Mouse (Mus musculus) kidney, embryonic 14.5 days (tissue): ENCODE data around the gene Gprasp1. TPM values are rescaled to one million over a fixed set of nuclear protein-coding genes. Genes with fewer than 3 reads are reported as not detected.
A peak's percentile ranks its signal among the peaks of the same experiment; 100 is the strongest.
"Not testable (repeated sequence)": the region's sequence is repeated elsewhere in the genome, so short reads cannot be mapped to it uniquely, and the experiment has no call there.

Experiments
- ATAC-seq: fragments of 200-750 bp; cut with Nextera tagmentation; 2 replicates; pipeline ENCODE4 v1.8.0; 2017; ENCODE audit warnings: moderate number of reproducible peaks, mild to moderate bottlenecking, moderate TSS enrichment, moderate library complexity; ENCODE audit not compliant: low FRiP score, low TSS enrichment
- H3K27ac ChIP-seq: fragments of 300-500 bp; sonication (generic); 2 replicates; pipeline ENCODE4 v1.5.1; 2014; ENCODE audit warnings: low read depth, mild to moderate bottlenecking, low read length, moderate library complexity, mixed read lengths
- H3K27me3 ChIP-seq: fragments of 300-500 bp; sonication (generic); 2 replicates; pipeline ENCODE4 v1.6.1; 2014; ENCODE audit warnings: mild to moderate bottlenecking, low read length; ENCODE audit not compliant: control insufficient read depth, insufficient read depth
- H3K36me3 ChIP-seq: fragments of 300-500 bp; sonication (generic); 2 replicates; pipeline ENCODE4 v1.6.1; 2014; ENCODE audit warnings: low read length, mixed read lengths; ENCODE audit not compliant: control insufficient read depth, insufficient read depth
- H3K4me1 ChIP-seq: fragments of 300-500 bp; sonication (generic); 2 replicates; pipeline ENCODE4 v1.6.1; 2014; ENCODE audit warnings: low read length, mixed read lengths; ENCODE audit not compliant: control insufficient read depth, insufficient read depth
- H3K4me2 ChIP-seq: fragments of 300-500 bp; sonication (generic); replicated peaks from 2 replicates; pipeline ENCODE4 v1.6.1; 2014; ENCODE audit warnings: low read depth, mild to moderate bottlenecking, low read length
- H3K4me3 ChIP-seq: fragments of 300-500 bp; sonication (generic); 2 replicates; pipeline ENCODE4 v1.5.1; 2014; ENCODE audit warnings: mild to moderate bottlenecking, low read length
- H3K9ac ChIP-seq: fragments of 300-500 bp; sonication (generic); 2 replicates; pipeline ENCODE4 v1.6.1; 2014; ENCODE audit warnings: low read depth, mild to moderate bottlenecking, low read length, moderate library complexity
- H3K9me3 ChIP-seq: fragments of 300-500 bp; sonication (generic); 2 replicates; pipeline ENCODE4 v1.6.1; 2016; ENCODE audit warnings: low read length; ENCODE audit not compliant: control insufficient read depth
- WGBS: fragments of 180-500 bp; shearing (Covaris S2); extraction: QIAGEN DNeasy Blood & Tissue Kit; methylation state at CpG from one replicate; pipeline ENCODE4 v1.1.7; 2014; 5-methylcytosine and 5-hydroxymethylcytosine counted together
- polyA plus RNA-seq: library from polyadenylated mRNA; unstranded; fragments of >200 nt; fragmentation: Nextera tagmentation; extraction: Ambion mirVana; gene quantifications from 2 replicates; pipeline ENCODE4 v1.2.1, GENCODE M21; 2014

Gprasp1 gene
- polyA plus RNA-seq, result 24.4 and 49.1 TPM in 2 replicates

DNA sequence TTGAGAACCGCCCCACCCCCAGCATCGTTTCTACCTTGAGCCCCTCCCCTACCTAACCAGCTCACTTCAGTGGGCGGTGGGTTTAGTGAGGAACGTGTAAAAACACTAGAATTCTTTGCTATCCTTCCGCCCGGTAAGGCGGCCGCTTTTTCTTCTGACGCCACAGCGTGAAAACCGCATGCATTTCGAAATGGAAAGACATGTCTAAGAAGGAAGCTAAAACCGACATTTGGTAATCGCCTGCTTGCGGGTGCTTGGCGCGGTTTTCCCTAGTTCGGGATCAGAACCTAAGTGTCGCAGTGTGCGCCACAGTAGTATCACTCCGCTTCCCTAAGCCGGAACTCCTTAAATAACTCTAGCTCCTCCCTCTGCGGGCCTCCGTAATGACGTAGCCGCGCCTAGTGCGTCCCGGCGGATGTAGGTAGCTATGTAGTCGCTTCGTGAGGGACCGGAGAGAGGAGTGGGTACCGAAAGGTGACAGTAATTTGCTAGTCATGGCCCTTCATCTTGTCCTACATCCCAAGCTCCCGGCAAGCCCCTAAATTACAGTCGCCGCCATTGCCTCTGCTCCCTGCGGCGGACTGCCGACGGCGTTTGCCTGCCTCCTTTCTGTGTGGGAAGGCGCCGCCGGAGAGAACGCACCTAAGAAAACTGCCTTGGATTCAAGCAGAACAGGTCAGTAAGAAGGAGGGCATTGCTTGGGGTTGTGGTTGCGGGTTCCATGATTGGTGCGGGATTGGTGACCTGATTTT lies at the start of gene Gprasp1, which contains the start of gene Armcx5:
Gprasp1 (plus strand) TSS at position 430 of the 752 bp plus-strand sequence.
Armcx5 (plus strand) TSS at position 430 of the 752 bp plus-strand sequence.
- H3K4me2 ChIP-seq, result peak within 1 kb of the TSS; percentile 48
- no peaks in the 10 kb centered on the region for H3K4me1 ChIP-seq
- H3K27me3 ChIP-seq, result no peaks in the 10 kb centered on the region
- H3K4me3 ChIP-seq, result peak within 1 kb of the TSS; percentile 62
- H3K36me3 ChIP-seq, result no peaks in the 10 kb centered on the region
- H3K27ac ChIP-seq, result peak within 1 kb of the TSS; percentile 65; the same call in 1 of the 2 replicates
- no peaks in the 10 kb centered on the region for H3K9me3 ChIP-seq
- WGBS, result 24% methylated on average over 48 of the region's 48 CpGs
- H3K9ac ChIP-seq, result peak within 1 kb of the TSS; percentile 63
- ATAC-seq, result peak; percentile 99

DNA sequence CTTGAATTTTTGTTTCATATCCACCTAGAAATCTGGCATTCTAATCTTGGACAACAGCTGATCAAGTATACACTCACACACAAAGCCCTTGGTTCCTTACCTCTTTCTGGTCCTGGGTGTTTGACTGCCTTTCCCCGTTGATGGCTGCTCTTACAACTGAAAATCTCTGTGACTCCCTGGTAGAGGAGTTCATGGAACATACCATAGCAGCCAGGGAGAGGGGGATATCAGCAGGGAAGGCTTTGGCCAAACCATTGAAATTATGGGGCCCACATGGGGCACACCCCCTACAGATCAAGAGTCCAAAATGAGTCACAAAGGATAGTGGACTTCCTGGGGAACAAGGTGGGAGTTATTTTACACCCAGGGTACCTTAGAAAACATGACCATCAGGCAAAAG lies 48.9 kb upstream of the Gprasp1 start, which contains the start of gene Tcp11x2:
Tcp11x2 (minus strand) TSS at position 158 of the 400 bp plus-strand sequence.
- no peaks in the 10 kb centered on the region for H3K36me3 ChIP-seq
- H3K9me3 ChIP-seq, result no peaks in the 10 kb centered on the region
- WGBS, result 56% methylated on average over 1 of the region's 1 CpGs
- H3K4me3 ChIP-seq, result no peak within 1 kb of the TSS
- no peak within 1 kb of the TSS for H3K4me2 ChIP-seq
- H3K9ac ChIP-seq, result no peak within 1 kb of the TSS
- no peak for ATAC-seq
- no peaks in the 10 kb centered on the region for H3K4me1 ChIP-seq
- no peak within 1 kb of the TSS for H3K27ac ChIP-seq
- H3K27me3 ChIP-seq, result no peaks in the 10 kb centered on the region

DNA sequence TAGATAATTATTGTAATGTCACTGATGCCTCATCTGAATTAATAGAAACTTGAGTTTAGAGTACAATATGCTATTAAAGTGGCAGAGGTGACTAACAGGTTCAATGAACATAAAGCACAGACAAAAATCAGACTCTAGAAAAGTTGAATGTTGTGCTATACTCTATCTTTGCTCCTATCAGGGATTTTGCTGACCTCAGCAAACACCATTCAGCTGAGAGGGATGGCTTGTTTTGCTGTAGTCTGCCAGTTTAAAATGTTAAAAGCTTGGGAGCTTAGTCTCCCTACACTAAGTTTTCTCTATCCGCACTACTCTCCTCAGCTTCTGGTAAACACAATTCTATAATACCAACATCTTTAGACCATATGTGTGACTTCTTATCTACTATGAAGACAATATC lies 39.4 kb upstream of the Gprasp1 start:
- no peak for ATAC-seq
- Histone ChIP-seq H3K9ac (no peak overlapping the region), H3K9me3 (no peaks in the 10 kb centered on the region), H3K36me3 (no peaks in the 10 kb centered on the region), H3K4me1 (no peaks in the 10 kb centered on the region), H3K27ac (no peak overlapping the region), H3K4me3 (no peak overlapping the region), H3K27me3 (no peaks in the 10 kb centered on the region), H3K4me2 (no peak overlapping the region)
- WGBS, result 93% methylated on average over 1 of the region's 1 CpGs

DNA sequence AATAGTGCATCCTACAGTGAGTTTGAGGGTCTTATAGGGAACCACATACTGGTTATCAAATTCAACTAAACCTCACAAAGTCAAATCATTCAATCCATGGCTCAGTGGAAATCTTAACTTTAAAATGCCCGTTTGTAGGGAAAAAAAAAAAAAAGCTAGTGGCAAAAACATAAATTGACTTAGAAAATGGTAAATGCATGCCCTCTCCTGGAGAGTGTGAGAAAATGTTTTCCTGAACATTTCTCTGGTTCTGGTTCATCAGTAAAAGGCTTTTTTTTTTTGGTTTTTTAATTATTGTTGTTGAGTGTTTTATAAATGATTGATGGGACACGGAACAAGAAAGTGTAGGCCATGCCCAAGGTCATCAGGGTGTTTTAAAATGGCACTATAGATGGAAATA lies 38.2 kb upstream of the Gprasp1 start:
- 49% methylated on average over 2 of the region's 2 CpGs for WGBS
- H3K9ac ChIP-seq, result no peak overlapping the region
- no peak overlapping the region for H3K4me3 ChIP-seq
- no peak overlapping the region for H3K4me2 ChIP-seq
- no peak for ATAC-seq
- H3K27ac ChIP-seq, result no peak overlapping the region
- H3K27me3 ChIP-seq, result no peaks in the 10 kb centered on the region
- H3K4me1 ChIP-seq, result no peaks in the 10 kb centered on the region
- H3K9me3 ChIP-seq, result no peaks in the 10 kb centered on the region
- no peaks in the 10 kb centered on the region for H3K36me3 ChIP-seq

DNA sequence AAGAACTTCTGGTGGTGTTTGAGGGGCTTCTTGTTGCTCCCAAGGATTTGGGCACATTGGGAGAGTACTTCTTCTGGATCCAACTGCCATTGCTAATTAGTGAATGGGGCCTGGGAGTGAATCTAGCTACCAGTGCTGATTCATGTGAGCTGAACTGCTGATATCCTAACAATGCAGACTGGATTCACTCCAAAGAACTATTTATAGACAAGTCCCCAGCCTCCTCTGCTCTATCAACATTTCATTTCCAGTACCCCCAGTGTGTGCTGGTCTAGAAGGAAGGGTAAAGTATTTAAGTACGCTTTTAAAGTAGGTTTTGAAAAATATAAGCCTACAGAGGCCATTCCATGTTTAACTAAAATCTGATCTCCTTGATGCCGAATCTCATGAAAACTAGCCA lies 29.7 kb upstream of the Gprasp1 start:
- no peak overlapping the region for H3K9ac ChIP-seq
- no peaks in the 10 kb centered on the region for H3K27me3 ChIP-seq
- WGBS, result 76% methylated on average over 2 of the region's 2 CpGs
- no peak overlapping the region for H3K4me3 ChIP-seq
- H3K9me3 ChIP-seq, result no peaks in the 10 kb centered on the region
- no peak for ATAC-seq
- H3K27ac ChIP-seq, result no peak overlapping the region
- no peaks in the 10 kb centered on the region for H3K36me3 ChIP-seq
- H3K4me2 ChIP-seq, result no peak overlapping the region
- H3K4me1 ChIP-seq, result no peaks in the 10 kb centered on the region

DNA sequence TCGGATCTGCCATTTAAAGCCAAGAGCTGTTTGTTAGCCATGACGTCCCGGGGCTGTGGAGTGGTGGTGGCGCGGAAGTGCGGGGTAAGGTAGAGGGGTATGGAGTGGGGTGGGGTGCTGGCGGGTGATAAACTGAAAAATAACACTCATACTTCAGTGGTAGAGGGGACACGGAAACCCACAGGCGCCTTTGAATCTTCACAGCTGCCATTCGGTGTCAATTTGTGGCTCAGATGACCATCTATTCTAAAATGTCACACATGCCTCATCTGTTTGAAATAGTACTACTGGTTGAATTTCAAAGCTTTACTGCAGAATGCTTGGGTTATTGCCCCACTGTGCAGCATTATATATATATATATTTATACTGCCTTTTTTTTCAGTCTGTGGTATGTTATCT lies 17.4 kb upstream of the Gprasp1 start, which contains the start of gene Tmsb15a:
Tmsb15a (minus strand) TSS at position 101 of the 400 bp plus-strand sequence.
- no peaks in the 10 kb centered on the region for H3K9me3 ChIP-seq
- no peaks in the 10 kb centered on the region for H3K36me3 ChIP-seq
- no peak within 1 kb of the TSS for H3K9ac ChIP-seq
- WGBS, result 80% methylated on average over 10 of the region's 10 CpGs
- no peak within 1 kb of the TSS for H3K4me3 ChIP-seq
- H3K4me2 ChIP-seq, result no peak within 1 kb of the TSS
- no peak within 1 kb of the TSS for H3K27ac ChIP-seq
- no peaks in the 10 kb centered on the region for H3K4me1 ChIP-seq
- ATAC-seq, result no peak
- H3K27me3 ChIP-seq, result no peaks in the 10 kb centered on the region

DNA sequence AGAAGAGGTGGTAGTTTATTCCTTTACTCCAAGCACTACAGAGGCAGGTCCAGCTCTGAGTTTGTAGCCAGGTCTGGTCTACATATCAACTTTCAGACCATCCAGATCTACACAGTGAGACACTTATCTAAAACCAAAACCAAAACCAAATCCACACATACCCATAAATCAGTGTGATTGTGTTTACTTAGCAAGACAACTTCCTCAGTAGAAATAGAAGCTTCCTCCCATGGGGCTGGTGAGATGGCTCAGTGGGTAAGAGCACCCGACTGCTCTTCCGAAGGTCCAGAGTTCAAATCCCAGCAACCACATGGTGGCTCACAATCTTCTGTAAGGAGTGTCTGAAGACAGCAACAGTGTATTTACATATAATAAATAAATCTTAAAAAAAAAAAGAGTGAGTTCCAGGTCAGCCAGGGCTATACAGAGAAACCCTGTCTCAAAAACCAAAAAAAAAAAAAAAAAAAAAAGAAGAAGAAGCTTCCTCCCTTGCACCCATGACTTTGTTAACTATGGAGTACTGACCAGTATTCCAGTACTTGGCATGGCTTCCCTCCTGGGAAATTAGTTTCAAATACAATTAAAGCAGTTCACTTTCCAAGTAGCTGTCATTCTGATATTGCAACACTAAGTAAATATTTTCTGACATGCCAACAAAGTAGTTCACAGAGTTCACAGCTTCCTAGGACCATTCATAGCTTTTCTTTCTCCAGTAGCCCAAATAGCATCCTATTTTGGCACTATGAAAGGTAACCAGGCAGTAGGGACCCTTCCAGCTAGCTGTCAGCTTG lies 3.6 kb upstream of the Gprasp1 start:
- Histone ChIP-seq H3K27me3 (no peaks in the 10 kb centered on the region), H3K4me2 (no peak overlapping the region), H3K36me3 (no peaks in the 10 kb centered on the region), H3K4me1 (no peaks in the 10 kb centered on the region), H3K9me3 (no peaks in the 10 kb centered on the region), H3K27ac (no peak overlapping the region), H3K9ac (no peak overlapping the region), H3K4me3 (no peak overlapping the region)
- ATAC-seq, result no peak
- WGBS, result 88% methylated on average over 2 of the region's 2 CpGs

DNA sequence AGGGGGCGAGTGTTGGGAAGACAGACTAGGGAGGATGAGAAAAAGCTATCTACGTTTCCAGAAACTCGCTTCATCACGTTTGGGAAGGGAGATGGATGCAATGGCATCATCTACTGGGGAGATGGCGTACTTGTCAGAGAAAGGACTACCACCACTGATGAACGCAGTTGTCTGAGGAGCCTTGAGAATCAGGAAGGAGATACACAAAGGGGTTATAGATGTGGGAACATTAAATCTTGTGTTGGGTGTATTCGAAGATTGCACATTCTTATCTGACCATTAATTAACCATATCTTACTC lies 473 bp downstream of the Gprasp1 start:
- no peak for ATAC-seq
- H3K27ac ChIP-seq, result no peak overlapping the region

DNA sequence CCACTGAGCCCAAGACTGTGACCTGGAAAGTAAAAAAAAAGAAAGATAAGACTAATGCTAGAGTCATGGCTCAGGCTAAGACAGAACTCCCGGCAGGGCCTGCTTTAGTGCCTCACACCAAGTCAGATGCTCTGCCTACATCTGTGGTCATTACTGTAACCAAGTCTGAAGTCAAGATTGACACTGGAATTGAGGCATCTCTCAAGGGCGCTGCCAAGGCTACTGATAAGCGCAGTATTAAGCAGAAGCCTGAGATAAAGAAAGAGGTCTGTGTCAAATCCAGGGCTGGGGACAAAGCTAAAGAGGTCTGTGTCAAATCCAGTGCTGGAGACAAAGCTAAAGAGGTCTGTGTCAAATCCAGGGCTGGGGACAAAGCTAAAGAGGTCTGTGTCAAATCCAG lies 2.8 kb downstream of the Gprasp1 start:
- H3K27me3 ChIP-seq, H3K36me3 ChIP-seq, H3K9ac ChIP-seq, ATAC-seq, H3K9me3 ChIP-seq, H3K4me2 ChIP-seq, H3K27ac ChIP-seq, H3K4me3 ChIP-seq, H3K4me1 ChIP-seq: not testable (repeated sequence)
- 95% methylated on average over 3 of the region's 3 CpGs for WGBS

More for the DNA sequence above, 473 bp downstream of the Gprasp1 start:
- Histone ChIP-seq H3K4me2 (peak overlapping the region; percentile 48), H3K27me3 (no peaks in the 10 kb centered on the region), H3K9ac (peak overlapping the region; percentile 63; the same call in 1 of the 2 replicates), H3K9me3 (no peaks in the 10 kb centered on the region), H3K36me3 (no peaks in the 10 kb centered on the region), H3K4me3 (peak overlapping the region; percentile 62), H3K4me1 (no peaks in the 10 kb centered on the region)
- 26% methylated on average over 7 of the region's 7 CpGs for WGBS
